Comparison of ENCODE assay signal across 23 mouse cellular contexts in genomic region chr6:51958992-51959391, GRCm38 (mm10). TPM values are rescaled to one million over a fixed set of nuclear protein-coding genes. Genes with fewer than 3 reads are reported as not detected.
DNase-seq lines count a peak whose midpoint lies in the region; ATAC-seq and TF ChIP-seq lines count a peak whose summit lies in the region.
"Had no signal": no experiment of that assay in that cellular context is flagged by ENCODE, and none has a peak within 500 bp of the region (broad histone marks: within the 10 kb centered on the region; RNA-seq: fewer than 3 reads in every experiment).

No protein-coding gene starts in this region.

- peak overlapping the region; percentile 23; the same call in 1 of the 2 replicates for H3K4me2 ChIP-seq in lung, embryonic 14.5 days
- H3K4me2 ChIP-seq: embryonic facial prominence, embryonic 13.5 days; liver, embryonic 11.5 days; neural tube, embryonic 13.5 days had no signal

- H3K27ac ChIP-seq in kidney, adult 2 months (ENCODE audit: insufficient read depth, low read depth, low read length), result no peak overlapping the region
- peak overlapping the region; percentile 65 for H3K27ac ChIP-seq in lung, embryonic 14.5 days (ENCODE audit: low read depth)
- H3K27ac ChIP-seq: embryonic facial prominence, embryonic 13.5 days; heart, adult 2 months; left cerebral cortex, adult 2 months; limb, embryonic 10.5 days; macrophage; neural tube, embryonic 13.5 days had no signal

- no peak for TF ChIP-seq POLR2A in kidney, adult 2 months (IDR thresholded peaks at IDR 0.05; ENCODE audit: low read depth, low read length)
- TF ChIP-seq POLR2A in lung, adult 2 months (IDR thresholded peaks at IDR 0.05; ENCODE audit: borderline replicate concordance, extremely low read depth, low read depth, low read length), result no peak

- DNase-seq in kidney, adult 2 months, result peak; percentile 33
- DNase-seq in kidney, postnatal 10 days, result no peak
- DNase-seq in lung, embryonic 14.5 days, result peak; percentile 91
- DNase-seq in lung, adult 2 months, result no peak
- peak; percentile 64 for DNase-seq in adipocyte (ENCODE audit: low spot score)
- DNase-seq in lung, postnatal 25 days (ENCODE audit: low spot score), result peak; percentile 45
- DNase-seq in left cerebral cortex, postnatal 10 days (ENCODE audit: extremely low spot score in 1 of 2, low spot score in 2 of 2), result no peak
- no peak for DNase-seq in urinary bladder, postnatal 25 days (ENCODE audit: low spot score)
- DNase-seq: adrenal gland, postnatal 25 days; cerebellum, adult 18-20 months; cerebellum, postnatal 25 days; gastrocnemius, postnatal 14 days; heart, adult 2 months; layer of hippocampus, adult 9-11 months; midbrain, embryonic 14.5 days; thymus, postnatal 14 days had no signal

- H3K4me3 ChIP-seq in kidney, adult 2 months (ENCODE audit: insufficient read depth, low read depth, low read length), result no peak overlapping the region
- no peak overlapping the region for H3K4me3 ChIP-seq in lung, embryonic 14.5 days (ENCODE audit: low read depth, low read length)
- no peak overlapping the region for H3K4me3 ChIP-seq in lung, adult 2 months (replicated peaks; ENCODE audit: extremely low read depth, low read depth, low read length)
- H3K4me3 ChIP-seq: embryonic facial prominence, embryonic 13.5 days; heart, adult 2 months; left cerebral cortex, adult 2 months; limb, embryonic 10.5 days; neural tube, embryonic 13.5 days had no signal

- H3K9ac ChIP-seq in lung, embryonic 14.5 days, result no peak overlapping the region
- H3K9ac ChIP-seq: embryonic facial prominence, embryonic 13.5 days; neural tube, embryonic 13.5 days had no signal

- H3K36me3 ChIP-seq in kidney, adult 2 months (ENCODE audit: control insufficient read depth, insufficient read depth, low read length), result no peaks in the 10 kb centered on the region
- no peaks in the 10 kb centered on the region for H3K36me3 ChIP-seq in lung, embryonic 14.5 days (ENCODE audit: insufficient read depth)
- H3K36me3 ChIP-seq: embryonic facial prominence, embryonic 13.5 days; limb, embryonic 10.5 days; neural tube, embryonic 13.5 days had no signal

- no peak for TF ChIP-seq CTCF in kidney, adult 2 months (conservative IDR thresholded peaks at IDR 0.05; ENCODE audit: insufficient read depth, insufficient read length, low read depth, low read length)
- TF ChIP-seq CTCF in lung, embryonic 14.5 days (IDR thresholded peaks at IDR 0.05; ENCODE audit: low read depth), result no peak
- TF ChIP-seq CTCF in lung, adult 2 months (IDR thresholded peaks at IDR 0.05; ENCODE audit: insufficient read depth, low read length), result no peak

- intact Hi-C loops in left cerebral cortex, postnatal 10 days (cut with DNase I), result no loop called here

- no peaks in the 10 kb centered on the region for H3K27me3 ChIP-seq in kidney, adult 2 months (replicated peaks; ENCODE audit: control insufficient read depth, insufficient read depth, low read length)
- no peaks in the 10 kb centered on the region for H3K27me3 ChIP-seq in lung, embryonic 14.5 days (ENCODE audit: insufficient read depth, low read length)
- H3K27me3 ChIP-seq: embryonic facial prominence, embryonic 13.5 days; neural tube, embryonic 13.5 days had no signal

- peak; percentile 56; the same call in 1 of the 2 replicates for ATAC-seq in lung, embryonic 14.5 days (ENCODE audit: insufficient read depth)
- ATAC-seq: forebrain, embryonic 14.5 days had no signal

- peaks cover 5% of the 10 kb centered on the region for H3K4me1 ChIP-seq in kidney, adult 2 months (ENCODE audit: control insufficient read depth, insufficient read depth, low read length)
- H3K4me1 ChIP-seq in lung, embryonic 14.5 days (ENCODE audit: insufficient read depth), result peaks cover 10% of the 10 kb centered on the region; the same call in 1 of the 2 replicates
- H3K4me1 ChIP-seq in lung, adult 2 months (ENCODE audit: control insufficient read depth, insufficient read depth, low read length), result peaks cover 5% of the 10 kb centered on the region; the same call in 1 of the 2 replicates
- H3K4me1 ChIP-seq: embryonic facial prominence, embryonic 13.5 days had no signal

- WGBS in kidney, adult 2 months, result 40% methylated on average over 4 of the region's 4 CpGs
- 30% methylated on average over 4 of the region's 4 CpGs for WGBS in lung, embryonic 14.5 days
- WGBS in lung, adult 2 months, result 32% methylated on average over 4 of the region's 4 CpGs

- no peaks in the 10 kb centered on the region for H3K9me3 ChIP-seq in lung, embryonic 14.5 days (ENCODE audit: low read depth, low read length)
- H3K9me3 ChIP-seq: embryonic facial prominence, embryonic 13.5 days; limb, embryonic 10.5 days; neural tube, embryonic 13.5 days had no signal

RNA-seq across cellular contexts. Expression of gene Skap2, which starts 53.4 kb away (rescaled TPM):
- polyA plus RNA-seq in kidney, adult 2 months (2012; rRNA removed), result 12.4 and 22.2 TPM in 2 replicates
- 61.2 and 67.4 TPM in 2 replicates for polyA plus RNA-seq in lung, embryonic 14.5 days (2014; fragmentation: Nextera tagmentation; extraction: Ambion mirVana)
- polyA plus RNA-seq in lung, adult 2 months (2012; rRNA removed), result 13.7 and 25.4 TPM in 2 replicates
- total RNA-seq in left cerebral cortex, postnatal 10 days (2021), result 1 to 10 TPM; 6.4 to 7.7 TPM

Comparison
In these comparisons a context has a peak if more than half of its experiments do, and no peak if none do; other contexts are left out.
1. DNase-seq: peak in kidney, adult 2 months (single experiment), lung, embryonic 14.5 days (single experiment), adipocyte (single experiment) and lung, postnatal 25 days (single experiment); none in kidney, postnatal 10 days (single experiment), lung, adult 2 months (single experiment), left cerebral cortex, postnatal 10 days (0 of 2) and urinary bladder, postnatal 25 days (single experiment).